Mouse (Mus musculus): Measurements from ENCODE around the gene 5730507C01Rik.
A peak's percentile ranks its signal among the peaks of the same experiment; 100 is the strongest.
"Not testable (repeated sequence)": the region's sequence is repeated elsewhere in the genome, so short reads cannot be mapped to it uniquely, and the experiment has no call there.

5730507C01Rik gene

DNA sequence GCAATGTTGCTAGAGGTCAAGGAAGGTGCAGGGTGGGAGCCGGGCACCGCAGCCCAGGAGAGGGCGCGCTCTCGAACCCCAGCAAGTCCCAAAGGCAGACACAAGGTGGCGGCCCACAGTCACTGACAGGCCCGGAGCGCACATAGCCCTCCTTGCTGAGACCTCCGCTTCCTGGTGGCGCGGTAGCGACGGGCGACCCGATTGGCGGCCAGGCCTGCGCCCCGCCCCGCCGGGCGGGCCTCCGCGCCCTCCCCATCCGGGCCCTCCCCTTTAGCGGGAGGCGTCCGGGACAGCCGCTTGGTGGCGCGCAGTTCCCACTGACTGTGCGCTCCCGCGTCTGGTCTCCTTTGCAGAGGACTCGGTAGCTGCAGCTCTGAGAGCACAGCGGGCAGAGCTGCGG lies at the start of gene 5730507C01Rik:
Gene 5730507C01Rik (plus strand): TSS at position 340 of the 400 bp plus-strand sequence.
- DNase-seq (ENCODE audit: low spot score): peak; percentile 3

DNA sequence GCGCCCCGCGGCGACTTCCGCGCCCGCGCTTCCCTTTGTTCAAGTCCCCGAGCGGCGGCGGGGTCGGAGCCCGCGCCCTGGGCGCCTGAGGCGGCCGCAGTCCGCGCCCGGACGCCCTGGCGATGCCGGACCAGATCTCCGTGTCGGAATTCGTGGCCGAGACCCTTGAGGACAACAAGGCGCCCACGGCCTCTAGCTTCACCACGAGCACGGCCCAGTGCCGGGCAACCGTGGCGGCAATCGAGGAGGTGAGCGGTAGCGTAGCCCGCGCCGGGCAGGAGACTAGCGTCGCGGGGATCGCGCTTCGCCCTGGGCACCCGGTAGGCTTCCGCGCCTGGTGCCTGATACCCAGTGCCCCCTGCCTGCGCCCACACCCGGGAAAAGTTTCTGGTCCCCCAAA lies 306 bp downstream of the 5730507C01Rik start:
- DNase-seq (ENCODE audit: low spot score): not testable (repeated sequence)

DNA sequence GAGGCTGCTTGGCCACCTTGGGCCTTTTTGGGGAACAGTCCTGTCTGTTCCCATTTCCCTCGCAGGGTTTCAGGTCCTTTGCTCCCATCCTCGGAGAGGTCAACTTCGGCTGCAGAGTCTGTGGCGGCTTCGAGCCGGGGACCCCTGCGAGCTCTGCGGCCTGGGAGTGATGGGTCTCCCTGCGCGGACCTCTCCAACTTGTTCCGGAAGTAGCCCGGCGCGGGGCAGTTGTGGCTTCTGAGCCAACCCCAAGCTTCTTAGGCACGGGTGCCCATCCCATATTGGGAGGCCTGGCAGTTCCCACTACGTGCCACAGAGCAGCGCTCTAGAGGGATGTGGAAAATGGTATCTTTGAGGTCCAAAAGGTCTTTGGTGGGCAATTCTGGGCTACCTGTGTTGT lies 767 bp downstream of the 5730507C01Rik start:
- DNase-seq (ENCODE audit: low spot score): not testable (repeated sequence)
